Mouse (Mus musculus) adrenal gland, postnatal 14 days (tissue): ENCODE results near the gene Cmbl. TPM values are rescaled to one million over a fixed set of nuclear protein-coding genes. Genes with fewer than 3 reads are reported as not detected.
A peak's percentile ranks its signal among the peaks of the same experiment; 100 is the strongest.
"Not testable (repeated sequence)": the region's sequence is repeated elsewhere in the genome, so short reads cannot be mapped to it uniquely, and the experiment has no call there.

Experiments used
- DNase-seq: peaks from one replicate; pipeline ENCODE4 v3.0.0; 2021; ENCODE audit warnings: mixed read lengths
- total RNA-seq: library from RNA; stranded (reverse); gene quantifications from 2 replicates; pipeline ENCODE4 v1.2.3, GENCODE M21; 2021

Cmbl gene
- total RNA-seq, 1 experiment from 2014 or later: 91.6 TPM

DNA sequence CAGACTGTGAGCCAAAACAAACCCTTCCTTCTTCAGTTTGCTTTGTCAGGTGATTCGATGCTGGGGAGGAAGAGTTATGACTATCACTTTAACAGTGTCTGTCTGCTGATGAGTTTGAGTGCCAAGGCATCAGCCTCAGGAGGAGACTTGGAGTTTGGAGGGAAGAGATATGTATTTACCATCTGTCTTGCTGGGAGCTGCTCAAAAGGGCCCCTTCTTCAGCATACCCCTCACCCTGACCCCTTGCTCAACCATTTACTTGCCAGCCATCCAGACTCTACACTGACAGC, 24.7 kb upstream of the Cmbl start:
- DNase-seq: no peak

DNA sequence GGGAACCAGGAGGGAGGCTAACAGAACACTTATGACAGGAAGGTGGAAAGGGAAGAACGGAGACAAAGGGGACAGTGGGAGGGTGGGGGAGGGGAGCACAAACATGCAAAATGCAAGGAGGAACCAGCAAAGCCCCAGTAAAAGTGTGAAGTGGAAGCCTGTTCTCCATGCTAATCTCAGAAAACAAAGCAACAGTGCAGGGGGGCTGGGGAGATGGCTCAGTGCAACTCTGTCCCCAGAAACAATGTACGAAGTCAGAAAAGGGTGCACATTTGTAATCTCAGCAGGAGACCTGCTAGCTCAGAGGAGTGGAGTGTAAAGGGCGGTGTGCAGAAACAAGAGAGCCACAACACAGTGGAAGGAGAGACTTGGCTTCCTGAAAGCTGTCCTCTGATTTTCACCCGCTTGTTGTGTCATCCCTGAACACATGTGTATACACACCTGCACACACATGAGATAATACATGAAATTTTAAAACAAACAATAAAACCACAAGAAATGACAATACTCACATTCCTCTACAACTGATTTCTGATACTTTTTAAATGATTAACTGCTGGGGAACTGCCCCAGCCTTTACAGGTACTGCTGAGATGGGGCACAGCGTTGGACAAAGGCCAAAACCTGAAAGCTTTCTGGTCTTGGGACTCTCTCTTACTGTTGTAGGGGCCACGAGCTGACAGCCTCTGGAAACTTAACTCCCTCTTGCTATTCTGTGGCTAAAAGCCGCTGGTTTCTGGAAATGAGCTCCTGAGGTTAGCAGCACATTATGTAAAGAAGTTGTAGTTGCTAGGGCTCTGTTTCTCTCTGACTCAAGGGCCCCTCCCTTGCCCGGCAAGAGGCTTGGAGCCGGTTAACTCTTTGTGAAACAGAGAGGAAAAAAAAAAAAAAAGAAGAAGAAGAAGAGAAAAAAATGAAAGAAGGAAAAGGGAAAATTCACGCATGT, 22.9 kb upstream of the Cmbl start:
- DNase-seq: no peak

DNA sequence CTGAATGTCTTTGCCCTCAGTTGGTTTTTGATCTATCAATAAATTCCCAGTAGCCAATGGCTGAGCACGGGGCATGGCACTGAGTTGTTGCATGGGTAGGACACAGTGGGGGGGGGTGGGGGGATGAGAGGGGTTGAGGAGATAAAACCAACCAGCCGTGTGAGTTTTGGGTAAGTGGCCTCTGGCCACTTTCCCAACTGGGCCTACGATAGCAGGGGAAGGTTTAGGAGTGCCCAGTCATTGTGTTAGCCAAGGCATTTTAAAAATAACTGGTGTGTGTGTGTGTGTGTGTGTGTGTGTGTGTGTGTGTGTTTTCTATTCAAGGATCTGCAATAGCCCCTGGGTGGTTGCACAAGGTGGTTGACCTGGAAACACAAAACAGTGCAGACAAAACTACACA, 21.9 kb upstream of the Cmbl start:
- peak; percentile 46 for DNase-seq

DNA sequence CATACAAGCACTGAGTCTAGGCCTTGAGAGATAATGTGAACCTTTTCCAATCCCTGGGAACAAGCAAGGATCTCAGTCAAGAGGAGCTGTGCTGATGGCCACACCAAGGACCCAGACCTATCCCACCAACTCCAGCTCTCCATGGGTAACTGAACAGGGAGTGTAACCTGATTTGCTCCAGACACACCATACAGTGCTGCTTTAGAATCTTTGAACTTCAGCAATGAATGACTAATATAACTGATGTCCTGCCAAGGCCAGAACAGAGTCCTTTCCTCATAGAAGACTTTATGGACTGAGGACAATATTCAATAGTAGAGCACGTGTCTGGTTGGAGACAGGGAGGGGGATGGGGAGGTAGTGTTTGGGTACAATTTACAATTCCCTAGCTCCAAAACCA, 20.1 kb upstream of the Cmbl start:
- DNase-seq: no peak

DNA sequence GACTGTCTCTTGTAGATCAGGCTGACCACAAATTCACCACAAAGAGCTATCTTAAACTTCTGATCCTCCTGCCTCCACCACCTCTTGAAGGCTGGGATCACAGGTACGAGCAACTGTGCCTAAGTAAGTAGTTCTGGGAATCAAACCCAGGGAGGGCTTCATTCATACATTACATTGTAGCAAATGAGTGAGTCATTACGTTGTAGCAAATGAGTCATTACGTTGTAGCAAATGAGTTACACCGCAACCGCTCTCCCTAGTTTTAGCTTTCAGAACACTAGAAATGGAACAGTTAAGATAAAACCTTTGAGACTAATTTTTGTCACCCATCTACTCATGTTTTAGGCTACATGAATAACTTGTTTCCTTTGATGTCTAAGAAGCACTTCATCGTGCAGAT, 18.9 kb upstream of the Cmbl start:
- no peak for DNase-seq

DNA sequence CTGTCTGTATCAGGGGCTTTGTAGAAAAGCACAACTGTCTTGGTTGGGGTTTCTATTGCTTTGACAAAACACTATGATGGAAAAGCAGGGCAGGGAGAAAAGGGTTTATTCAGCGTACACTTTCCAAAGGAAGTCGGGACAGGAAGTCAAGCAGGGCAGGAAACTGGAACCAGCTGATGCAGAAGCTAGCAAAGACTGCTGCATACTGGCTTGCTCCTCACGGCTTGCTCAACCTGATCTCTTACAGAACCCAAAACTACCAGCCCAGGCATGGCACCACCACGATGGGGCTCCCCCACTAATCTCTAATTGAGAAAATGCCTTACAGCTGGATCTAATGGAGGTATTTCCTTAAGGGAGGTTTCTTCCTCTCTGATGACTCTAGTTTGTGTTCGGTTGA, 17.8 kb upstream of the Cmbl start:
- DNase-seq: no peak

DNA sequence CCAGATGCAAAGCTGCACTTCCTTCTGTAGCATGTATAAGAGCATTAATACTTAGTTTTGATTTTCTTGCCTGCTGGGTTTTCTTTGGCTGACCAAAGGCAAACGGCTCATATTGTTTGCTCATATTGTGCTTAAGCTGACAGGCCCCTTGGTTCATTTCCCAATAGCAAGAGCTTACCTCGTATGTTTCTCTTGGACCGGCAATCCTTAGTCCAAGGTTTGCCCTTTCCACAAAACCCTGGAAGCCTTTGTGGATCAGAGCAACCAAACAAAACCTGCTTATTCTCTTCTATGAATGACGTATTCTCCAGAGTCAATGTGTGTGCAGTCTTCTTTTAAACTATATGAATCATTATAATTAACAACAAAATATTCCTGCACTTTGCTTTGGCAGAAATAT, 14.8 kb upstream of the Cmbl start:
- no peak for DNase-seq

DNA sequence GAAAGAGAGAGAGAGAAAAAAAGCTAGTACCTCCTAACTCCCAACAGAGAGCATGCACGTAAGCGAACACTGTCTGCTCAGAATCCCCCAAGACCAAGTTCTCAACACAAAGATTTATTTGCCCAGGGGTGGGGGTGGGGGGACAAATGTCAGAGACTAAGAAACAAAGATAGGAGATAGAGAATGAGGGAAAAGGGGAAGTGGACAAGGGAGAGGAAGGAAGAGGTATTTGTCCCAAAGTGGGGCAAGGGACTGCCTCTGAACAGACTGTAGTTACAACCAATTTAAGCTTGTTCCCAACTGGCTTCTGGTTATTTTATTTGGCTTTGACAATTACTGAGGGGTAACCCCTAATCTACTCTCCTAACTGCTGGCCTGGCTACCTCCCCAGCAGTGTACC, 10.3 kb upstream of the Cmbl start:
- no peak for DNase-seq

DNA sequence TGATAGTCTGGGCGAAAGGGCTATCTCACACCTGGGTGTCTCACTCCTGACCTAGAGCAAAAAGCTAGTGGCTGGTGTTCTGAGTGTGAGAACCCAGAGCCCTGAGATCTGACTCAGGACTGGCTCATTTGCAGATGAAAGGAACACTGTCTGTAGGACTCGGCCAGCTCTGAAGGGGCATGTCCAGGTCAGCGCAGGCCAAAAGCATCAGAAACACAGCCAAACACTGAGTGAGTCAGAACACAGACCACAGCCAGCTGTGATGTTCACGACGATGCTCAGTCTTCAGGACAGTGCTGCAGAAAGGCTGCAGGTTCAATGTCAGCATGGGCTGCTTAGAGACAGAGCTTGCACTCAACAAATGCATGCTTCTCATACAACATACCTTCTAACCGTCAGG, 3.8 kb upstream of the Cmbl start:
- DNase-seq: peak; percentile 25

DNA sequence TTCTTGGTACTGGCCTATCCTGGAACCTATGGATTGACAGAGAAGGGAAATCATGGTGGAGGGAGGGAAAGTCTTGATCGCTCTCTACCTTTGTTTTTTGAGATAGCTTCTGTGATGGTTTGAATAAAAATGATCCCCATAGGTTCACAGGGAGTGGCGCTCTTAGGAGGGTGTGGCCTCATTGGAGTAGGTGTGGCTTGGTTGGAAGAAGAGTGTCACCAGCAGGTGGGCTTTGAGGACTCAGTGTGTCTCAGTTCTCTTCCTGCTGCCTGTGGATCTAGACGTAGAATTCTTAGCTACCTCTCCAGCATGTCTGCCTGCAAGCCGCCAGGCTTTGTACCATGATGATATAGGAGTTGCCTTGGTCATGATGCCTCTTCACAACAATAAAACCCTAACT, 3.2 kb upstream of the Cmbl start:
- DNase-seq: no peak

DNA sequence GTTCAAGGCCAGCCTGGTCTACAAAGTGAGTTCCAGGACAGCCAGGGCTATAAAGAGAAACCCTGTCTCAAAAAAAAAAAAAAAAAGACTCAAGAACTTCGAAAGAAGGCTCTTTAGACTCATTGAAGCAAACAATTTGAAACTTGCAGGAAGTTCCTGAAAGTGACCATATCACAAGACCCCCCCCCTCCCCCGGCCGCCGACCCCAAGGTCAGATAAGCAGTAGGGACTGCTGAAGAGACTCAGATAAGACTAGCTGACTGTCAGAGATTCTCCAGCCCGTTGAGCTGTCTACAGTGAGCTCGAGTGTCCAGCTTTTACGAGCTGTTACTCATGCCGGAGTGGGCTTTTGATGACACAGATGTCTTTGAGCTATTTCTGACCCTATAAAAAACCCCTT, 2.3 kb upstream of the Cmbl start:
- no peak for DNase-seq

DNA sequence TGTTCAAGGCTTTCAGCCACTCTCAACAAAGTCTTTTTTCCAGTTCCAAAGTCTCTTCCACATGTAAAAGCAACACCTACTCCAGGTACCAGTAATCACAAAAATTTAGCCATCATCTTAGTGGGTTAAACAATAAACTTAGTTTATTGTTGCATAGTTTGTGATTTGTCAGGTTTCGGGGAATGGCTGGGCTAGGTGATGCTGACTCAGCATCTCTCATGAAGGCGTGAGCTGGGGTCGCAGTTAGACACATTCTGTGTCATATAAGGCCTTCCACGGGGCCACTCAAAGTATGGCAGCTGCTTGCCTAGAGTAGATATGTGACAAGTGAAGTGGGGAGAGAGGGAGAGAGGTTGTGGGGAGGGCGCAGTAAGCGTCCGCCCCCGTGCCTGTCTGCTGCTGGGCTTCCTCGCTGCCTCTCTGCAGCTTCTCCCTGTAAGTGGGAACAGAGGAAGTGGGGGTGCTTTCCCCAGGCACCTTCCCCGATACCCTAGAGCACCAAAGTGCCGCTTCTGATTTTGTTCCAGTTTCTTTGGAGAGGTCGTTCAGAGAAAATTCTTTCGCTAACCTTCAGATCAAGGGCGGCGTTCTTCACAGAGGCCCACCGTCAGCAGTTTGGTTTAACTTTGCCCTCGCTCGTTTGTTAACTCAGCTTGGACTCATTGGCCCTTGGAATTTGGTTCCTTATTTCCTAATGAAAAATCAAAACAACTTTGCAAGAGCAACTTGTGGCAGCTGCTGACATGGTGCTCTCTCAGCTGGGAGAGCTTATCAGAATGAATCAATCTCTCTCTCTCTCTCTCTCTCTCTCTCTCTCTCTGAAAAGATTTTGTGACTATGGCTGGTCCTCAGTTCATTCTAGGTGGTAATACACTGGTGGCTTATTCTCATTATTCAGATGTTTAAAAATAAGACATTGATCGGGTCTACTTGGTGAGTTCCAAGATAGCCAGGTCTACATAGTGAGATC, 1.3 kb upstream of the Cmbl start:
- DNase-seq: peak; percentile 79

DNA sequence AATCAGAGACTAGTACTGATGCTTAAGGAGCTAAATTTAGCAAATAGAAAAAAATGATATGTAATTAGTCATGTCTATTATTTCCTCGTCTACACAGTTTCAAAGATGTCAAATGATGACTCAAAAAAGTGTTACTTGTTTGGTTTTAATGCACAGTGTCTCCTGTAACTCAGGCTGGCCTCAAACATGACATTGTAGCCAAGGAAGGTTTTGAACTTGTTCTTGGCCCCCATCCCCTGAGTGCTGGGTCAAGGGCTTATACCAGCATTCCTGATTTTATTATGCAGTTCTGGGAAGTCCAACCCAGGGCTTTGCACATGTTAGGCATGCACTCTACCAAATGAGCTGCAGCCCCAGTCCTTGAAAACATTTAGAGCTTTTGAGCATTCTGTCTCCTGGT, 597 bp downstream of the Cmbl start:
- no peak for DNase-seq

DNA sequence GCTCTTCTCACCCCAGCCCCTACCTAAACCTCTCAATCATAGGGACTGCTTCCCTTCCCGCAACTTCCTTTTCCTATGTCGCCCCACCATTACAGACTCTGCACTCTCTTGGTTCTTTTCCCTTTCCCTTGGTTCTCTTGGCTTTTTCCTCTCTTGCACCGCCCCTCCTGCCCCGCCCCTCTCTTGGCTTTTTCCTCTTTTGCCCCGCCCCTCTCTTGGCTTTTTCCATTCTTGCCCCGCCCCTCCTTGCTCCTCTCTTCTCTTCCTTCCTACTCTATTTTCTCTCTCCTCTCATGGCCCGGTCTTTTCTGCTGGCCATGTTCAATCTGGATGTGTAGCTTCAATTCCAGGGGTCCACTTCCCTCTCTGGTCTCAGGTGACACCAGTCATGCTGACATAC, 2.2 kb downstream of the Cmbl start:
- DNase-seq: peak; percentile 50

DNA sequence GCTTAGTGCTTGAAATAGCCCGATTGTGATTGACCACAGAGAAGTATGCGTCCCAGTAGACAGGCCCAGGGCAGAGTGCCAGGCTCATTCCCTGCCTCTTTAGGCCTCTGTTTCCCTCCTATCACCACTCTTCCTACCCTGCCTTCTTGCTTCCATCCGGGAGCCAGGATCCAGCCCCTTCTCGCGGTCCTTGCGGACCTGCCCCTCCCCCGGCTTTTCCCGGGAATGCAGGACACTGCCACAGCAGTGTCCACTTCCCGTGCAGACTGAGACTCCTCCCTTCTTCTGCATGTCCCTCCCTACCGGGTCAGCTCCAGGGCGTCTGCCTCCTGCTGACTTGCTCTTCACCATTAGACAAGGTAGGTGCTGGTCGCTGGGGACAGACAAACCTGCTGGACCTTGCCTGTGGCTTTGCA, 3.4 kb downstream of the Cmbl start:
- peak; percentile 90 for DNase-seq

DNA sequence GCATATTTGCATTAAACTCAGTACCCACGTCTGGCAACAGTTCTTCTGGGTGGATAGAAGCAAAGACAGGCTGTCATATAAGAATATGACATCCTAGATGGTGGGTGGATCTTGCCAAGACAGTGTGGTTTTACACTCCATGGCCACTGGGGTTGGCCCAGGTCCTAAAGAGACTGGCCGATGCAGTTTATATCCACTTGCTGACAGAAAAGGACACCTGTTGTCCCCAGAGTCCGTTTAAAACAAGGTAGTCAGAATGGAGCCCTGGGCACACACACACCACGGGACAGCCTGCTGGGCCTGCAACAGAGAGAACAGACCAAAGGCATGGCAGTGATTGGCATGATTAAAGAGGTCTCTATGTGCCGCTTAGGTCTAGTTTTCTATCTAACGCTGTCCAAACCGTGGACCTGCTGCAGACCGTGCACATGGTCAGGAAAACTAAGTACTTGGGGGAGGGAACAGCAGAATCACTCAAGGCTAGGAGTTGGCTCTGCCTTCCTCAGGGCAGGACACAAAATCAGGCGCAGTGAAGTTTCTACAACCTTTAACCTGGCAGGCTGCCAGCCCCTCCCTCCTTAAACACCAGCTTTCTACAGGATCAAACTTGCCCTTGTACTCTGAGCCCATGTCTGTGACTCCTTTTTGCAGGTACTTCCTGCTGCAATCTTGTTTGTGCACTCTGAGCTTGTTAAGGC, 4.3 kb downstream of the Cmbl start:
- DNase-seq: peak; percentile 80

DNA sequence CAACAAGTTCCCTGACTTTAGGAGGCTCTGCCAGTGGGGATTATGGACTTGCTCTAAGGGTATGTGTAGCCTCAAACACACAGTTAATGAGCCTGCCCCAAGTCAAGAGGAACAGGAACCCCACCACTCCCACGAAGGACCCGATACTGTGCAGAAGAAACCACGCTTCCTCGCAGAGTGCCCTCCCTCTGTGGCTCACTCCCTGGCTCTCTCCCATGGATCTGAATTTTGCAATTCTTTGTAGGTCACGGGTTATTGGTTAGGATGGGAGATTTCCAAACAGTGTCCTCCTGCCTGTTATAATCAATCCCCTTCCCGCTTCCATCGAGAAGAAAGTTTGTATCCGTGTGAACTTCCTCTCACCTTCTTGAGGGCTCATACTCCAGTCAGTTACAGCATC, 5.8 kb downstream of the Cmbl start:
- DNase-seq: peak; percentile 44

DNA sequence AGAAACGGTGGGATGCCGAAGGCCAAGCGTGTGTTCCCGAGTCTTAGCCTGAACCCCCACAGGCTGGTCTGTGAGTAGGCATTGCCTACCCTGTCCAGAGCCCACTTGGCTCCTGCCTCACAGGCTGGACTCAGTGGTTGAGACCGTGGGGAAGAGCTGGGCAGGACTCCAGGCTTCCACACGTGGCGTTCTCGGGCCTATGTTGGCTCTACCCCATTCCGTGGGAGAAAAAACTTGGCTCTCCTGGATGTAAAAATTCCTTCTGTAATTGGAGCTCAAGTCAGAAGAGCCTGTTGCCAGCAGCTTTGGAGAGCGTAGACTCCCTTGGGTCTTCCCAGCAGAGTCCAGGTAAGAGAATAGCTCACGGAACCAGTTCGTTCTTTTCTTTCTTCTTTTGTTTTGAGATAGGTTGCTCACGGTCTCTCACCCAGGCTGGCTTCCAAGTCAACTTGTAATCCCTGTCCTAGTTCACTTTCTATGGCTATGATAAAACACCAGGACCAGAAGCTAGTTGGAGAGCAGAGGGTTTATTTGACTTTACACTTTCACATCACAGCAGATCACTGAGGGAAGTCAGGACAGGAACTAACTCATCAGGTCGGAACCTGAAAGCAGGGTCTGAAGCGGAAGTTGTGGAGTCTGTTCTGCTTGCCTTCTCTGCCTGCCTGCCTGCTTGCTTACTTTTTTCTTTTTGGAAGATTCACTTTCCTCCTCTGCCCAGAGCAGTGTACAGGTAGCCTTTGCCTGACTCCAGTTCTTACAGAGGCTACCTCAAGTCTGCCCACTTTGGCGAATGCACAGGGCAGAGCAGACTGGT, 6.9 kb downstream of the Cmbl start:
- DNase-seq: peak; percentile 57

DNA sequence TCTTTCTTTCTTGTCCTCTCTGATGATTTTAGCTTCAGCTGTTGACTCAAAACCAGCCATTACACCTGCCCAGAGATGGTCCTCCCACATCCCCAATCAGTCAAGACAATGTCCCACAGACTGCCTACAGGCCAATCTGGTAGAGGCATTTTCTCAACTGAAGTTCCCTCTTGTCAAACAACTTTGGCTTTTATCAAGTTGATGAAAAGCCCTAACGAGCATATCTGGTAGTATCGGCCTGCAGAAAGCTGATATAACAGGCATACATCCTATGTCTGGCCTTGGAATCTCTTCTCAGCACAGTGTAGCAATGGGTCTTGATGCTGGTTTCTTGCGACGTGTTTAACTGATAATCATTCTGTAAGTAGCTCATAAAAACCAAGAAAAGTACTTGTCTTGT, 8.1 kb downstream of the Cmbl start:
- no peak for DNase-seq

DNA sequence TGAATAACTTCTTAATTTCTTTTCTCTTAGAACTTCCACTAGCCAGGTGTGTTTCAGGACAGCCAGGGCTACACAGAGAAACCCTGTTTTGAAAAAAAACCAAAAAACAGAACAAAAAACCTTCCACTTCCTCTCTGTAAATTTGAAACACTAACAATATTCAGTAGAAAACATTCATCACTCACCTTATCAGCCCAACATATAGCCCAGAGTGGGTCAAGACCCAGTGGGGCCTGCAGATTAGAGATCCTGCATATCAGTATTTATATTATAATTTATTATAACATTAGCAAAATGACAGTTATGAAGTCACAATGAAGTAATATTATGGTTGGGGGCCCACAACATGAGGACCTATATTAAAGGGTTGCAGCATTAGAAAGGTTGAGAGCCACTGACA, 8.5 kb downstream of the Cmbl start:
- no peak for DNase-seq

DNA sequence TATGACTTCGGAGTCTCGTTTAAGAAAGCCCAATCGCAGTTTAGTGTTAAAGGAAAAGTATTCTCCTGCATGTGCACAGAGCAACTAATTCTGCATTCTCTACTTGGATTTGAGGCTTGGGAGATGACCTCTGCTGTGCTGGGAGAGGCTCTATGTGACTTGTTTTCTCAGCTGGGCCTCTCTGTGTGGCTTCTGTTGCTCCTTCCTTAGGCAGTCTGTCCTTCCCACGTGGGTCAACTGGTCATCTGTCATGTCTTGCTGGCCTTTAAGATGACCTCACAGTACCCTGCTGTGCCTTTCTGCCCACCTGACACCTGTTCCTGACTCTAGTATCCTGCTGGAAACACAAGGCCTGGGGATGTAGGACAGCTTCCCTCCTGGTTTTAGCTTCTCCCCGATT, 10.9 kb downstream of the Cmbl start:
- no peak for DNase-seq

DNA sequence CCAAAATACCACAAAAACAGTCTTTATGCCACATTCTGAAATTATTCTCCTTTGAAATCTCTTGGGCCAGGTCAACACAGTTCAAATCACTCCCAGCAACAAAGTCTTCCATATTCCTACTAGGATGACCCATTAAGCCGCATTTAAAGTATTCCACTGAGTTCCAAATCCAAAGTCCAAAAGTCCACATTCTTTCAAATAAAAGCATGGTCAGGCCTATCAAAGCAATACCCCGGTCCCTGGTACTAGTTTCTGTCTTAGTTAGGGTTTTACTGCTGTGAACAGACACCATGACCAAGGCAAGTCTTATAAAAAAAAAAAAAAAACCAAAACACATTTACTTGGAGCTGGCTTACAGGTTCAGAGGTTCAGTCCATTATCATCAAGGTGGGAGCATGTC, 15.9 kb downstream of the Cmbl start:
- DNase-seq: not testable (repeated sequence)
